Mouse (Mus musculus) liver, postnatal 0 days (tissue): ENCODE results near the gene A930009A15Rik.

Experiments
- CTCF ChIP-seq: sonication (generic); IDR thresholded peaks from 2 replicates; pipeline ENCODE4 v1.5.1; 2016; ENCODE audit warnings: antibody characterized with exemption, low read depth
- EP300 ChIP-seq: IDR thresholded peaks from 2 replicates; pipeline ENCODE4 v1.6.1; 2016; ENCODE audit warnings: antibody characterized with exemption, low read depth, mild to moderate bottlenecking

GRCm38 (mm10) chr10:115553352-115554113 is 16.3 kb upstream of the A930009A15Rik start:
- TF ChIP-seq EP300, result no peak
- no peak for TF ChIP-seq CTCF
